Mouse (Mus musculus): ENCODE data around the gene Trex2.

The Trex2 gene

GRCm38 (mm10) chrX:73435252-73435651, at the start of gene Trex2:
Trex2 (minus strand) TSS chrX:73435344.
- DNase-seq (ENCODE audit: low read depth, low spot score), result no peak

- DNase-seq (ENCODE audit: low read depth, low spot score), result no peak
Observed at GRCm38 (mm10) chrX:73484870-73485269, 49.7 kb upstream of the Trex2 start.

DNA sequence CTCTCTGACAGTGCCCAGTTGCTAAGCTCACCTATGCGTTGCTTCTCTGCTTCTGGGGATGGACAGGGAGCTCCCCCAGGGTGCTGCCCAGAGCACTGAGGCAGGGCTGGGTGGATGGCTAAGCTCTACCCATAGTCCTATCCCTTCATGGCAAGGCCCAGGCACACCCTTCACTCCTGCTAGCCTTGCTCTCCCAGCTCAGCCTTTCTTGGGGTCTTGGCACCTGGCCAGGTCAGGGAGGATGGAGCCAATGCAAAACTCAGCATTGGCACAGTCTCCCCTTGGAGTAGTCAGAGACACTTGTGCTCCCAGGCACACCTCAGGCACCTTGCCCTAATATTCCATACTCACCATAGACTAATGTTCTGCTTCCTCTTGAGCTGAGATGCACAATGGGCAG, 48.9 kb upstream of the Trex2 start:
- no peak for DNase-seq (ENCODE audit: low read depth, low spot score)

GRCm38 (mm10) chrX:73483484-73483810, 48.3 kb upstream of the Trex2 start, which contains the start of gene Bgn:
Bgn (plus strand) TSS chrX:73483602.
- no peak for DNase-seq (ENCODE audit: low read depth, low spot score)

DNA sequence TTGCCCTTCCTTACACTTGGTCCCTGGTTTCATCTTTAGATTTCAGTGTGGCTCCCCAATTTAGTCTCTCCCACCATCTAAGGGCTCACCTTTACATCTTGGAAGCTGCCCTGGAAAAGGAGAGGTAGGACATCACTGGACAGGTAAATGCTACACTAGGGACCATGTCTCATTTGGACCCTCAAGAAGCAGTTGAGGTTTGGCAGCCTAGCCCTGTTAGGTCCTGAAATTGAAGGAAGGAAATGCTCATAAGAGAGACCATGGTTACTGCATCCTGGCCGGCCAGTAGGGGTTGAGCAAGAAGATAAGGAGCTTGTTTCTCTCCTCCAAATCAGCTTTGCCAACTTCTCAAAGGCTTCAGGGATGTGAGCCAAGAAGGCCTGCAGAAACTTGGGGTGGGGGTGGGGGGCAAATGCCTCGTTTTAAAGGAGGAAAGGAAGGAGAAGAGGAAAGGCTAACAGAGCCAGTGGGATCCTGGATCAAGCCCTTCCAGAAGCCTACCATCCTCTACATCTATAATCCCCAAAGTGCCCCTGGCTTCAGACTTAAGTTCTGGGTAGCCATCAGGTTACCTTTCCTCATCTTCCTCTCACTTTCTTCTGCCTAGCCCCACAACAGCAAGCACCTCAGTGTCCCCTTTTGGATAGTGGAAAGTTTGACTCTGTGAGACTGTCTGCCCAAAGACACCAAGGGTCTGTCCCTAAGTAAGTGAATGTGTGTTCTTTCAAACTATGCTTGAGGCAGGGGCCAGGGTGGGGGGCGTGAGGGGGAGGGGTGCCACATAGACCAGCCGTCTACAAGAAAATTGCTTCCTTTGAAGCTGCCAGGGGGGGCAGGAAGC, 47.7 kb upstream of the Trex2 start:
- DNase-seq (ENCODE audit: low read depth, low spot score), result no peak

DNA sequence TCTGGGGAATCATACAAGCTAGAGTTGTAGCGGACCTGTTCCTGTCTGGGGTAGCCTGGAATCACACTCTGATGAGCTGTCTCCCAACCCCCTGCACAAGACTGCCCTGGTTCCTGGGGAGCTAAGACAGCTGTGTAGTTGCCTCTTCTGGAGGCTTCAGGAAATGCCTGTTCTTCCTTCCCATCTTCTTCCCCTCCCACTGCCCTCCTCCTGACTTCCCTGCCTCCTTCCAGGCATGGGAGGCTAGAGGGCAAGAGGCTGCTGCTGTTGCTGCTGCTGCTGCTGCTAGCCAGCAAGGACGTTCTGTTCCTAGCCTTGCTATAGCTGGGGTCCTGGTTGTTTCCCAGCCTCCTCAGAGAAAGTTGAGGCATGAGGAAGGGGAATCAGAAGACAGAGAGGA, 45.2 kb upstream of the Trex2 start:
- DNase-seq (ENCODE audit: low read depth, low spot score), result no peak

DNA sequence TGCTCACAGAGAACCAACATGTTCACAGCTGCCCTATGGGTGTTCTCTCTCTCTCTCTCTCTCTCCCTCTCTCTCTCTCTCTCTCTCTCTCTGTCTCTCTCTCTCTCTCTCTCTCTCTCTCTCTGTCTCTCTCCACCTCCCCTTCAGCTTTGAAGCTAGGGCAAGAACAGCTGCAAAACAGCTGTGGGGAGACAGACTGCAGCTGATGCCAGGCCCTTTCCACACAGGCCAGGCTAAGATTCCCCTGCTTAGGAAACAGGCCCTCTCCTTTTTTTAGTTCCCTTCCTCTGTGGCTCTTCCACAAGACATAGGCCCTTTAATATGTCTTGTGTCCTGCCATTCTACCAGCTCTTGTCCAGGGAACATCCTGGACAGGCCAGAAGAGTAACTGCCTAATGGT, 44.5 kb upstream of the Trex2 start:
- DNase-seq (ENCODE audit: low read depth, low spot score), result no peak

DNA sequence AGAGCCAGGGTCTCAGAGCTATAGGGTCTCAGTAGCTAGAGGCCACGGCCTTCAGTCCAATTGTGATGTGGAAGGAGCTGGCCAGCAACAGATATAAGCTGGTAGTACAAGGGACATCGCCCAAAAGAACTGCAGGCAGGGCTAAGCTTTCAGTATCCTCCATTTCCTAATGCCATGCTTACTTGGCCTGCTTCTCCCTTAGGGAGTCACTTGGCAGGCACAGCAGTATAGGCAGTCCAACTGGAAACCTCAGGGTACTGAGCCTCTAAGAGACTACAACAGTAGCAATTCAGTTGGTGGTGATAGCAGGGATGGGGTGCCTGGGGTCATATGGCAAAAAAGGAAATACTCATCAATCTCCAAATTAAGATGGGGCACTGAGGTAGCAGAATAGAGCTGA, 42.4 kb upstream of the Trex2 start:
- DNase-seq (ENCODE audit: low read depth, low spot score), result no peak

GRCm38 (mm10) chrX:73476621-73477020, 41.5 kb upstream of the Trex2 start:
- DNase-seq (ENCODE audit: low read depth, low spot score), result no peak

DNA sequence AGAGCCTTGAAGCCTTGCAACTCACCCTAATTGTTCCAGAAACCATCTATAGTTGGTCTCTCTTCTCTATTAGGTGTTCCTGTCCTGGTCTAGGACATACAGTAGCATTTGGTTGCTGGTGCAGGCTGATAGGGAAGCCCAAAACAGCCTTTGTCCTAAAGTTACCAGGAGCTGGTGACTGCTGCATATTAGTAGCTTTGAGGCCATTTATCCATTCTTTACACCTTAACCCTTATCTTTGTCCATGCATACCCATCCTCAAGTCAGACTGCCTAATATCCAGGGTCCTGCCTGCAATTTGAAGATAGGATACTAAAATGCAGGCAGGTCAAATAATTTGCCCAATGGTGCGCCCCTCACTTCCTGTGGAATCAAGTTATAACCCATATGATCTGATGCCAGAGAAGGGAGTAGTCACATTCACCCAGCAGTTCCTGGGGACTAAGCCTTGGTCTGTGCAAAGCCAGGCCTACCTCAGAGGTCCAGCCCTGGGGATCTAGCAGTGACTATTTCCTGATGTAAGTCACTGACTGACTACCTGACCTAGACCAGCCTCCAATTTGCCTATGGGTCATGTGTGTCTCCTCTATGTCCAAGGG, 40.6 kb upstream of the Trex2 start:
- no peak for DNase-seq (ENCODE audit: low read depth, low spot score)

- DNase-seq (ENCODE audit: low read depth, low spot score), result no peak
Observed at GRCm38 (mm10) chrX:73474340-73475165, 39.4 kb upstream of the Trex2 start.

- DNase-seq (ENCODE audit: low read depth, low spot score), result no peak
Observed at GRCm38 (mm10) chrX:73471764-73472163, 36.6 kb upstream of the Trex2 start.

DNA sequence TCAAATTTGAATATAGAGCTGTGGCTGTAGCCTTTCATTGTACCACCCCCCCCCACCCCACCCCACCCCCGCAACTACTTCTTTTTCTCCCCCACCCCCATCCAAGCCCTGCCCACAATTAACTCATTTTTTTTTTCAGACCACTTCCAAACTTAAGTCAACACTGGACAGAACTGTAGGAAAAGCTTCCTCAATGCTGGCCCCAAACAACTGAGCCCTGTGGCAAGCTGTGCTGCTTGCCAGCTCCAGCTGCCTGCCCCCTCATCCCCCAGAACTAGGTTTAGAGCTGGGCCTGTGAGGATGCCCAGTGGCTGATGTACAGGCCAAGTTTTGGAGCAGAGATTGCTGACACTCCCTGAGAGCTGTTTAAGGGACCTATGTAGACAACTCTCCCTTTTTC, 33.6 kb upstream of the Trex2 start:
- no peak for DNase-seq (ENCODE audit: low read depth, low spot score)

DNA sequence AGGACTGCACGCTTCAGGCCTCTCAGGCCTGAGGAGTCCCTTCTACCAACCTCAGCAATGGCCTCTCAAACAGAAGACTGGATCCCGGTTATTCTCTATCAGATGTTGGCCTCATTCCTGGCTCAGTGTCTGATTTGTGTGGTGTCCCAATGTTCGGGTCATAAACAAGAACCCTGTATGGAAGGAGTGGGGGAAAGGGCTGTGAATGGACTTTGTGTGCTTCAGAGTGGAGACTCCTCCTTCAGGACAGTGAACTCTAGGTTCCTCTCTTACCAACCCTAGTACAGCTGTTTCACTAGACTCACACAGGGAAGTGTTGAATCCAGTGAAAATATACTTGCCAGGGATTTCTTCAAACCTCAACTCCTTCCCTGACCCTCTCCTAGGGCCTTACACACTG, 33.2 kb upstream of the Trex2 start:
- DNase-seq (ENCODE audit: low read depth, low spot score), result no peak

GRCm38 (mm10) chrX:73467446-73468241, 32.5 kb upstream of the Trex2 start:
- DNase-seq (ENCODE audit: low read depth, low spot score), result peak; percentile 71

- no peak for DNase-seq (ENCODE audit: low read depth, low spot score)
Observed at GRCm38 (mm10) chrX:73465483-73466186, 30.5 kb upstream of the Trex2 start.

DNA sequence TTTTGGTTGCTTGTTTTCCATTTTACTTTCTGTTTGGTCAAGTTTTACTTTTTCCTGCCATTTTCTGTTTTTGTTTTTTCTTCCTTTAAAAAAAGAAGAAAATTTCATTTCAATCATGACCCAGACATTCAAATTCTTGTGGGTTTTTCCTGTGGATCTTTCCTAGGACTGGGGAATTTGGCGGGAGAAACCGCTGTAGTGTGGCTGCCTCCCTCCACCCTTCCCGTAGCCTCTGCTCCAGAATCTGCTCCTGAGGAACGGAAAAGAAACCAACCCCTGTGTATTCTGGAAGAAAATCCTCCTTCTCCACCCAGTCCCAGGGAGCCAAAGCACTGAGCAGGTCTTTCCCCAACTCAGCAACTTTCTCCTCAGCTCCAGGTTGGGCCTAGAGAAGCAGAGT, 25.6 kb upstream of the Trex2 start:
- no peak for DNase-seq (ENCODE audit: low read depth, low spot score)

DNA sequence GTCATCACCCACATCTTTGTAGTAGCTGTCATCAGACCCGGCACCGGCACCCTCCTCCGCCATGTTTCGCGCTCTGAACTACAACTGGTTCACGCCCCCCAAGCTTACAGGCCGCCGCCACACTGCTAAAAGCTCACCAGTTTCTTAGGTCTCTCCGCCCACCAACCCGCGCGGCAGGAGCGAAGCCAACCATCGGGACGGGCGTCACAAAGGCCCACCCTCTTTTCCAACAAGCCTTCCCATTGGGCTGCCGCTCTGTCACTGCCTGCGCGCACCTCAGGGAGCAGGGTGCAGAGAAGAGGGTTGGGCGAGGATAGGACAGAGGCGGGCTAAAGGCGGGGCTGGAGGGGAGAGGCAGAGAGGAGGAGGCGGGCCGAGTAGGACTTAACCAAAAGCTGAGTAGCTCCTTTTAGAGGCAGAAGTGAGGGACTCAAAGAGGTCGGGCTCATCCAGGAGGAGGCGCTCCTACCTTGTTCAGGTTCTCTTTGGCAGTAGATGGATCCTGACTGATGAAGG, 23.8 kb upstream of the Trex2 start, which contains the start of gene Haus7:
TSS of gene Haus7 (minus strand) at position 168 of the 516 bp plus-strand sequence.
- DNase-seq (ENCODE audit: low read depth, low spot score), result peak; percentile 90

- DNase-seq (ENCODE audit: low read depth, low spot score), result no peak
Observed at GRCm38 (mm10) chrX:73451949-73452348, 16.8 kb upstream of the Trex2 start.

GRCm38 (mm10) chrX:73441428-73441827, 6.3 kb upstream of the Trex2 start:
- no peak for DNase-seq (ENCODE audit: low read depth, low spot score)

- no peak for DNase-seq (ENCODE audit: low read depth, low spot score)
Observed at GRCm38 (mm10) chrX:73432850-73433249, 2.3 kb downstream of the Trex2 start.
